Mouse (Mus musculus) lung, postnatal 36 days (tissue): Measurements from ENCODE around the gene Rtn4rl1.
A peak's percentile ranks its signal among the peaks of the same experiment; 100 is the strongest.
"Not testable (repeated sequence)": the region's sequence is repeated elsewhere in the genome, so short reads cannot be mapped to it uniquely, and the experiment has no call there.

Experiments
- DNase-seq: peaks from one replicate; pipeline ENCODE4 v3.0.0; 2022; ENCODE audit warnings: mixed read lengths

Rtn4rl1 gene

DNA sequence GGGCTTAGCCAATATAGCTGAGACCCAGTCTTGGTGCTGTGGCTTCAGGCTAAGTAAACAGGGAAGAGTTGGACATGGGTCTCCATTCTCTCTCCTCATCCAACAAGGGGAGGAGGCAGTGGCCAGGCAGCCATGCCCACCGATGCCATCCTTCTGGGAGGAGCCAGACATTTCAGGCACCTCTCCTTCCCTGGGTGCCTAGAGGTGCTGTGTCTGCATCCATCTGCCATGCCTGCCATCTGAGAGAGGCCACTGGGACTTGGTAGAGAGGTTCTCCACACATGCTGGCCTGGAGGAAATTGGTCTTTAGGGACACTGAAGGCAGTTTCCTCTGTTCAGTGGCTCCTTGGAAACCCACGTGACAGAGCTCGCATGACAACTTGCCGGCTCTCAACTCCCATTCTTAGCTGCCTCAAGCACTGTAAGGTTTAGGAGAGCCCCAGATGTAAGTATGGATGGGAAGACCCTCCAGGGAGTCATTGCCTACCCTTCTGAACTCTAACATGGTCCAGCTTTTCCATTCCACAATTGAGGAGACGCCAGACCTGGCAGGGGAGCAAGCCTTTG lies 86.9 kb downstream of the Rtn4rl1 start:
- DNase-seq: no peak

- DNase-seq: no peak
Observed at GRCm38 (mm10) chr11:75281380-75282256, 88.0 kb downstream of the Rtn4rl1 start.

- DNase-seq: peak; percentile 67
Observed at GRCm38 (mm10) chr11:75282496-75283120, 89.0 kb downstream of the Rtn4rl1 start.

DNA sequence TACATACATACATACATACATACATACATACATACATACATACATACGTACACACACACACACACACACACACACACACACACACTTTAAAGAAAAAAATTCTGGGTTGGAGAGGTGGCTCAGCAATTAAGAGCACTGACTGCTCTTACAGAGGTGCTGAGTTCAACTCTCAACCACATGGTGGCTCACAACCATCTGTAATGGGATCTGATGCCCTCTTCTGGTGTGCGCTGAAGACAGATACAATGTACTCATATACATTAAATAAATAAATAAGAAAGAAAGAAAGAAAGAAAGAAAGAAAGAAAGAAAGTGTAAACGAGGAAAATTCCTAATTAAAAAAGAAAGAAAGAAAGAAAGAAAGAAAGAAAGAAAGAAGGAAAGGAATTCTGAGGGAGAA lies 90.2 kb downstream of the Rtn4rl1 start:
- not testable (repeated sequence) for DNase-seq

DNA sequence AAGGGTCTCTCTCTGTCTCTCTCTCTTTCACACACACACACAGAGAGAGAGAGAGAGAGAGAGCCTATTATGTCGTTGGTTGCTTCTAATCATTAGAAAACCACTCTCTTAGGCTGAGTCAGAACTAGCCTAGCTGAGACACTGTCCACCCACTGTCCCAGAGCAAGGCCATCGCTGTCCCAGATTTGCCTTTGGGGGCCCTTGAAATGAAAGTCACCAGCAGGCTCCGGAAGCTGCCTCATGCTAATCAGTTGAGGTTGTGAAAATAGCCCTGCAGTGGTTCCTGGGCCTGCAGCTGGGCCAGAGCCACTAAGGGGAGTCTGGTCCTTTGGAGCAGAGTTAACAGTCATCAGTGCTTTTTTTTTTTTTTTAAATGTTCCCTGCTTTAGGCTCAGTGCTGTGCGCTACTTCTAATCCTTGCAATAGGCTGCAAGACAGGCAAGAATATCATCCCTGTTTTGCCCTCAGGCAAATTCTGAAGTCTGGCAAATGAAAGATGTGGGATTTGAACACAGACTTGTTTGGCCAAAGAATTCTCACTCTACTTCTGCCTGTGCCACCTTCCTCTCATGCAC lies 92.4 kb downstream of the Rtn4rl1 start:
- DNase-seq: no peak

- DNase-seq: no peak
Observed at GRCm38 (mm10) chr11:75286868-75287267, 93.3 kb downstream of the Rtn4rl1 start.

GRCm38 (mm10) chr11:75287940-75288339 lies 94.4 kb downstream of the Rtn4rl1 start:
- DNase-seq: no peak

DNA sequence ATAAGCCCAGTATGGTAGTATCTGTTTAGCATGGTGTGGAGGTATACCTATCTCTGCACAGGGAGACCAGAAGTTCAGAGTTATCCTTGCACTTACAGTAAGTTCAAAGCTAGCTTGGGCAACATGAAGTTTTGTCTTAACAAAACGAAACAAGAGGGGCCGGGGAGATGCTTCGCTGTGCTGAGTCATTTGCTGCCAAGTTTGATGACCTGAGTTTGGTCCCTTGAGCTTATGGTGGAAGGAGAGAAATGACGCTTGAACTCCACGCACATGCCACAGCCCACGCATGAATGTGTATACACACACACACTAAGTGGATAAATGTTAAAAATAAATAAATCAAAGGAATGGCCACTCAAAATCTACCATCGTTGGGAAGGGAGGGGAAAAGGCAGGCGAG lies 94.9 kb downstream of the Rtn4rl1 start:
- no peak for DNase-seq

- DNase-seq: no peak
Observed at GRCm38 (mm10) chr11:75289120-75289519, 95.5 kb downstream of the Rtn4rl1 start.

DNA sequence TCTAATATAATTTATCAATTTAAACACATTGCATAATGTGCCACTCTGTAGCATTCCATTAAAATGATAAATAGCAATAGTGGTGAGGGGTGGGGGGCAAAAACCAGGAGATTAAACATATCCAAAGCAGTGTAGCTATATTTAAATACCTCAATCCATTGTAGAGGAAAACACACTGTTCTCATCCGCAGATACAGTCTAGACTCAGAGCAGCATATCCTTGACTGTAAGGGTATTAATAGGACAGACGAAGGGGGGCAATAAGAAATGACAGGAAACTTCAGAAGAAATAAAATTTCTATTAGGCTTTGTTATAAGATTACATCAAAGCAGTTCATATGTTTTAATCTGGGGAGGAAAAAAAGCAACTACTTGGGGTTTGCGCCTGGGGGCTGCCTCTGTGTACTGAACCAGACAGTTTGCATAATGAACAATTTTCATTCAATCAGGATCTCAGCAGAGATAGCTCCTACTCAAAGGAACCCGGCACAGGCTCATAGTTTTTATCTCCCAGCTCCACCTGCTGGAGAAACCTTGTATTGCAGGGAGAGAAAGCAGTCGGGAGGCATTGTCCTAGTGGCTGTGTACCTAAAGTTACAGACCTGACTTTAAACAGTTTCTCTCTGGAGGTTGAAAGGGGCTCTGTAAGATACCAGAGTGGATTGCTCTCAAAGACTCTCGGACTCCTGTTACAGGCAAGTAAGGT lies 97.1 kb downstream of the Rtn4rl1 start:
- DNase-seq: peak; percentile 96

- no peak for DNase-seq
Observed at GRCm38 (mm10) chr11:75291389-75292215, 98.0 kb downstream of the Rtn4rl1 start.

GRCm38 (mm10) chr11:75292281-75292680 lies 98.7 kb downstream of the Rtn4rl1 start:
- no peak for DNase-seq

GRCm38 (mm10) chr11:75293852-75294361 lies 100.3 kb downstream of the Rtn4rl1 start:
- no peak for DNase-seq

DNA sequence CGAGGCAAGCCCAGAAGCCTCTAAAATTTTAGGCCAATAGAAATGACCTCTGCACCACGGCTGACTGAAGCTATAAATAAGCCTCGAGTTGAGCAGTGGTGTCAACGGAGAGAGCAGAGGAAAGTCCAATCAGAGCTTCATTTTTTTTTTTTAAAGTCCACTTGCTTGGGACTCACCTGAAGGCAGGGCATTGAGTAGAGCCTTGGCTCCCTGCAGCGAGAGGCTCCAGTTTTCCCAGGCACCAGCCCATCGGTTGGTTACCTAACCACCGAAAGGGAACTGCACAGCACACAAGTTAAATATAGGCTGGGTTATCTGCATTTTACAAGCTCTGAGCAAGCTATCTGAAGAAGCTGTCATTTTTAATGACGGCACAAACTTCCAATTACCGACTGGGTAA lies 101.3 kb downstream of the Rtn4rl1 start:
- DNase-seq: no peak

GRCm38 (mm10) chr11:75295534-75295933 lies 102.0 kb downstream of the Rtn4rl1 start:
- DNase-seq: not testable (repeated sequence)

DNA sequence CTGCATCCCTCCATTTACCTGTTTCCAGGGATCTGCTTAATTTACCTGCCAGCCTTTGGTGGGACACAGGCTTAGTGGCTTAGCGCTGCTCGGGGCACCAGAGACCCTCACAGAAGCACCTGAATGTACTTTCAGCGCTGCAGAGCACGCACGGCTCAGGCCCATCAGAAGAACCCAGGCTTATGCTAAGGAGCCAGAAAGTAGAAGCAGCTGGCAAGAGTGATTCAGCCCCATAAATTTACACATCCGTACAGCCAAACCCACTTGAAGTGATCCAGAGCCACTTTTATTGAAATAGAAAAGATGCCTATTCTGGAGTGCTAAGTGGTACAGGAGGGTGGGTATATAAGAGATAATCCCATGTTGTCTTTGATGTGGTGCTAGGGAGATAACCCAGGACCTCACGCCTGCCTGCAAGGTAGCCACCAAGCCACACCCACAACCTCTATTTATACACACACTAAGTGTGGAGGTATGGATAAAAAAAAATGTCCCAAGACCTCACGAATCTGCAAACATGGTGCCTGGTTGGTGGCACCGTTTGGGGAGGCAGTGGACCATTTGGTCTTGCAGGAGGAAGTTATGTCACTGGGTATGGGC lies 102.9 kb downstream of the Rtn4rl1 start:
- no peak for DNase-seq

GRCm38 (mm10) chr11:75297631-75298030 lies 104.0 kb downstream of the Rtn4rl1 start:
- DNase-seq: peak; percentile 54

DNA sequence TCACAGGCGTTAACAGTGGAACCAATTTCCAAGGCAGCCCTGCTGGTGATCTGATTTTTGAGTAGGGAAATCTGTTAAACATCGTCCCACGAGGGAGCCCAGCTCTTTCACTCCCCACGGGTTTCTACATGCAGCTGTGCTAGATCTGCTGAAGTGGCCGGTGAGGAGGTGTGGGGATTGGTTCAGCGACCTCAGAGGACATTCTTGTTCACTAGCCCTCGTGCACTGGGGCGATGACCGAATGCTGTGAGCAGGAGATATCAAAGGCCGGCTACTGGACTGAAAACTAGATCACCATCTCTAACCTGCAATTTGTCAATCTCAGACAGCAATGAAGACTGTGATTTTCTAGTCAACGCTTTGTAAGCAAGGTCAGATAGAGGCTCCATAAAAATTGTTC lies 104.9 kb downstream of the Rtn4rl1 start:
- peak; percentile 31 for DNase-seq

DNA sequence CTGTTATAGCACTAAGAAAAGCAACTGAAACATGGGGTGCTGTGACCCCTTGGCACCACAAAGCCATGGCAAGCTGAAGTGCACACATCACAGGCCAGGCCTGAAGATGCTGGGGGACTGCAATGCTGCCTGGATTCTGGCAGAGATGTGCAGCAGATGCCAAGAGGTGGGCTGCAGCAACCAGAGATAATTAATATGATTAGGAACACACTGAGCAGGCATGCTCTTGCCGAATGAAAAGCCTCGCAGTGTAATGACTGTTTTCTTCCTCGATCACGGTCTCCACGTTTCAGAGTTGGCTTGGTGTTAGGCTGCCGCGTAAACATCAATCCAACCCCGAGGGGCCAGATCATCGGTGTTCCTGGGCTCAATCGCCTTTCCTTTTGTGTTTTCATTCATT lies 106.2 kb downstream of the Rtn4rl1 start:
- no peak for DNase-seq

- no peak for DNase-seq
Observed at GRCm38 (mm10) chr11:75300954-75301353, 107.4 kb downstream of the Rtn4rl1 start.

- no peak for DNase-seq
Observed at GRCm38 (mm10) chr11:75304797-75305196, 111.2 kb downstream of the Rtn4rl1 start.
